Mouse (Mus musculus) frontal cortex, adult 2 months (tissue): Measurements from ENCODE around the gene Zbtb44. TPM values are rescaled to one million over a fixed set of nuclear protein-coding genes. Genes with fewer than 3 reads are reported as not detected.

Experiments used
- DNase-seq, 2 experiments: peaks; one replicate each; pipeline ENCODE4 v3.0.0; 2022; ENCODE audit warnings: low spot score in 1 of 2; ENCODE audit errors: extremely low spot score in 1 of 2
- polyA plus RNA-seq: library from polyadenylated mRNA; depleted of rRNA; stranded (reverse); fragments of >200 nt; gene quantifications from 2 replicates; pipeline ENCODE4 v1.2.3, GENCODE M21; 2012; rRNA removed

The Zbtb44 gene
- polyA plus RNA-seq, result 8.4 and 9.5 TPM in 2 replicates

GRCm38 (mm10) chr9:31030532-31031413, at the start of gene Zbtb44:
Gene Zbtb44 (plus strand): TSS chr9:31030644.
- DNase-seq, result peak; percentile 11 to 38

GRCm38 (mm10) chr9:30985782-30986181, 44.7 kb upstream of the Zbtb44 start:
- no peak for DNase-seq

GRCm38 (mm10) chr9:30993106-30993505, 37.3 kb upstream of the Zbtb44 start:
- no peak for DNase-seq

- no peak for DNase-seq
These were observed 33.6 kb upstream of the Zbtb44 start for GRCm38 (mm10) chr9:30996590-30997562.

GRCm38 (mm10) chr9:31000641-31001040, 29.8 kb upstream of the Zbtb44 start:
- DNase-seq, result no peak

GRCm38 (mm10) chr9:31002528-31002927, 27.9 kb upstream of the Zbtb44 start:
- no peak for DNase-seq

GRCm38 (mm10) chr9:31009334-31009733, 21.1 kb upstream of the Zbtb44 start:
- no peak for DNase-seq

- no peak for DNase-seq
These were observed 20.4 kb upstream of the Zbtb44 start for GRCm38 (mm10) chr9:31010040-31010439.

GRCm38 (mm10) chr9:31010749-31011148, 19.7 kb upstream of the Zbtb44 start:
- DNase-seq, result peak in 1 of 2 experiments; percentile 30

GRCm38 (mm10) chr9:31011533-31011932, 18.9 kb upstream of the Zbtb44 start:
- no peak for DNase-seq

- no peak for DNase-seq
These were observed 17.8 kb upstream of the Zbtb44 start for GRCm38 (mm10) chr9:31012674-31013073.

- DNase-seq, result no peak
These were observed 17.0 kb upstream of the Zbtb44 start for GRCm38 (mm10) chr9:31013415-31013814.

- DNase-seq, result no peak
These were observed 12.8 kb upstream of the Zbtb44 start for GRCm38 (mm10) chr9:31017616-31018015.

- DNase-seq, result no peak
These were observed 12.3 kb upstream of the Zbtb44 start for GRCm38 (mm10) chr9:31018158-31018557.

GRCm38 (mm10) chr9:31018705-31019104, 11.7 kb upstream of the Zbtb44 start:
- DNase-seq, result no peak

GRCm38 (mm10) chr9:31028251-31028650, 2.2 kb upstream of the Zbtb44 start:
- DNase-seq, result no peak

GRCm38 (mm10) chr9:31029751-31030511, 513 bp upstream of the Zbtb44 start:
- peak; percentile 85 to 95 for DNase-seq

- no peak for DNase-seq
These were observed 985 bp downstream of the Zbtb44 start for GRCm38 (mm10) chr9:31031414-31031843.

- DNase-seq, result no peak
These were observed 2.1 kb downstream of the Zbtb44 start for GRCm38 (mm10) chr9:31032546-31032945.

- no peak for DNase-seq
These were observed 19.8 kb downstream of the Zbtb44 start for GRCm38 (mm10) chr9:31050208-31050607.
